Mouse (Mus musculus) heart, embryonic 16.5 days (tissue): ENCODE results near the gene Banf2. TPM values are rescaled to one million over a fixed set of nuclear protein-coding genes. Genes with fewer than 3 reads are reported as not detected.

Source experiments
- ATAC-seq: fragments of 200-750 bp; cut with Nextera tagmentation; replicated peaks from 2 replicates; pipeline ENCODE4 v1.8.0; 2017; ENCODE audit warnings: moderate number of reproducible peaks; ENCODE audit not compliant: insufficient read depth, low FRiP score; ENCODE audit errors: extremely low read depth
- H3K27ac ChIP-seq: fragments of 300-500 bp; sonication (generic); 2 replicates; pipeline ENCODE4 v1.5.1; 2014; ENCODE audit warnings: mild to moderate bottlenecking, low read length, control low read depth, moderate library complexity
- H3K27me3 ChIP-seq: fragments of 300-500 bp; sonication (generic); 2 replicates; pipeline ENCODE4 v1.6.1; 2014; ENCODE audit warnings: low read length, mixed read lengths; ENCODE audit not compliant: control insufficient read depth, insufficient read depth
- H3K36me3 ChIP-seq: fragments of 300-500 bp; sonication (generic); 2 replicates; pipeline ENCODE4 v1.6.1; 2014; ENCODE audit not compliant: control insufficient read depth, insufficient read depth
- H3K4me1 ChIP-seq: fragments of 300-500 bp; sonication (generic); 2 replicates; pipeline ENCODE4 v1.6.1; 2014; ENCODE audit warnings: low read length, mixed read lengths; ENCODE audit not compliant: control insufficient read depth, insufficient read depth
- H3K4me2 ChIP-seq: fragments of 300-500 bp; sonication (generic); 2 replicates; pipeline ENCODE4 v1.6.1; 2014; ENCODE audit warnings: low read depth, mild to moderate bottlenecking, control low read depth, low read length
- H3K4me3 ChIP-seq: fragments of 300-500 bp; sonication (generic); 2 replicates; pipeline ENCODE4 v1.5.1; 2014; ENCODE audit warnings: mild to moderate bottlenecking, control low read depth, low read length
- H3K9ac ChIP-seq: fragments of 300-500 bp; sonication (generic); 2 replicates; pipeline ENCODE4 v1.6.1; 2014; ENCODE audit warnings: low read length, control low read depth
- H3K9me3 ChIP-seq: fragments of 300-500 bp; sonication (generic); replicated peaks from 2 replicates; pipeline ENCODE4 v1.6.1; 2016; ENCODE audit warnings: low read length; ENCODE audit not compliant: control insufficient read depth
- WGBS: fragments of 180-500 bp; shearing (Covaris S2); extraction: QIAGEN DNeasy Blood & Tissue Kit; methylation state at CpG from one replicate; pipeline ENCODE4 v1.1.7; 2014; 5-methylcytosine and 5-hydroxymethylcytosine counted together
- polyA plus RNA-seq: library from polyadenylated mRNA; unstranded; fragments of >200 nt; fragmentation: Nextera tagmentation; extraction: Ambion mirVana; gene quantifications from 2 replicates; pipeline ENCODE4 v1.2.1, GENCODE M21; 2015

Gene Banf2
- polyA plus RNA-seq, 1 experiment from 2014 or later: not detected

- no peak overlapping the region for H3K9ac ChIP-seq
- H3K4me1 ChIP-seq: peaks cover 7% of the 10 kb centered on the region; the same call in 1 of the 2 replicates
- H3K27me3 ChIP-seq: no peaks in the 10 kb centered on the region
- H3K36me3 ChIP-seq: no peaks in the 10 kb centered on the region
- no peaks in the 10 kb centered on the region for H3K9me3 ChIP-seq
- H3K4me2 ChIP-seq: no peak overlapping the region
- WGBS: 55% methylated on average over 7 of the region's 7 CpGs
- no peak overlapping the region for H3K27ac ChIP-seq
- H3K4me3 ChIP-seq: no peak overlapping the region
- ATAC-seq: no peak
Measured at GRCm38 (mm10) chr2:144072642-144073041, 39.8 kb downstream of the Banf2 start.

DNA sequence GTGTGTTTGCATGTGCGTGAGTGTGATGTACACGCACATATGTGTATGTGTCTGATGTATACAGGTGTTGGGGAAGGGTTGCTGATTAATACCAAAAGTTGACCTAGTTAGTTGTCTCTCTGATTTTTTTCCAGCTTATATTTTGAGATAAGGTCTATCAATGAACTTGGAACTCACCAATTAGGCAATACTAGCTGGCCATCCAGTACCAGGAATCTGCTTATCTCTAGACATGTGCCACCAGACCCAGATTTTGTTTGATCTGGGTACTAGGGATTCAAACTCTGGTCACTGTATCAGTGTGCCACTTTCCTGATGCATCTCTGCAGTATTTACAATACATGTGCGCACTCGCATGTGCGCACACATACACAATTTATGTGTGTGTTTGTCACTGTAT lies 41.2 kb downstream of the Banf2 start:
- no peak overlapping the region for H3K4me2 ChIP-seq
- peaks cover 5% of the 10 kb centered on the region; the same call in 1 of the 2 replicates for H3K4me1 ChIP-seq
- no peak overlapping the region for H3K9ac ChIP-seq
- no peaks in the 10 kb centered on the region for H3K27me3 ChIP-seq
- H3K27ac ChIP-seq: no peak overlapping the region
- 95% methylated on average over 5 of the region's 5 CpGs for WGBS
- H3K36me3 ChIP-seq: no peaks in the 10 kb centered on the region
- ATAC-seq: no peak
- no peak overlapping the region for H3K4me3 ChIP-seq
- no peaks in the 10 kb centered on the region for H3K9me3 ChIP-seq

- no peak overlapping the region for H3K4me2 ChIP-seq
- WGBS: 53% methylated on average over 2 of the region's 2 CpGs
Measured at GRCm38 (mm10) chr2:144076625-144077024, 43.8 kb downstream of the Banf2 start.

GRCm38 (mm10) chr2:144078897-144079296 lies 46.0 kb downstream of the Banf2 start:
- H3K27me3 ChIP-seq: no peaks in the 10 kb centered on the region
- H3K9ac ChIP-seq: no peak overlapping the region
- no peaks in the 10 kb centered on the region for H3K9me3 ChIP-seq
- no peaks in the 10 kb centered on the region for H3K36me3 ChIP-seq
- no peak overlapping the region for H3K27ac ChIP-seq
- H3K4me1 ChIP-seq: no peaks in the 10 kb centered on the region
- WGBS: 75% methylated on average over 3 of the region's 3 CpGs
- no peak overlapping the region for H3K4me2 ChIP-seq
- ATAC-seq: no peak
- no peak overlapping the region for H3K4me3 ChIP-seq

More at GRCm38 (mm10) chr2:144076625-144077024, 43.8 kb downstream of the Banf2 start:
- Histone ChIP-seq H3K27me3 (no peaks in the 10 kb centered on the region), H3K9ac (no peak overlapping the region), H3K9me3 (no peaks in the 10 kb centered on the region), H3K27ac (no peak overlapping the region), H3K36me3 (no peaks in the 10 kb centered on the region), H3K4me1 (no peaks in the 10 kb centered on the region), H3K4me3 (no peak overlapping the region)
- ATAC-seq: 0 out of 2 replicates have a peak, but pooled peaks have one; percentile 47

GRCm38 (mm10) chr2:144086183-144086847 lies 53.5 kb downstream of the Banf2 start:
- Histone ChIP-seq H3K9me3 (no peaks in the 10 kb centered on the region), H3K27ac (peak overlapping the region; percentile 75), H3K4me1 (no peaks in the 10 kb centered on the region), H3K4me2 (peak overlapping the region; percentile 23; the same call in 1 of the 2 replicates), H3K27me3 (no peaks in the 10 kb centered on the region), H3K9ac (0 out of 2 replicates have a peak overlapping the region, but pooled peaks have one; percentile 26), H3K36me3 (no peaks in the 10 kb centered on the region), H3K4me3 (no peak overlapping the region)
- ATAC-seq: peak; percentile 76
- 37% methylated on average over 18 of the region's 18 CpGs for WGBS

GRCm38 (mm10) chr2:144087899-144088584 lies 55.2 kb downstream of the Banf2 start:
- H3K9me3 ChIP-seq: no peaks in the 10 kb centered on the region
- H3K27me3 ChIP-seq: no peaks in the 10 kb centered on the region
- no peak overlapping the region for H3K4me2 ChIP-seq
- no peak overlapping the region for H3K9ac ChIP-seq
- no peak for ATAC-seq
- H3K27ac ChIP-seq: no peak overlapping the region
- H3K36me3 ChIP-seq: no peaks in the 10 kb centered on the region
- no peak overlapping the region for H3K4me3 ChIP-seq
- H3K4me1 ChIP-seq: no peaks in the 10 kb centered on the region
- 31% methylated on average over 9 of the region's 9 CpGs for WGBS

- Histone ChIP-seq H3K9ac (no peak overlapping the region), H3K4me3 (no peak overlapping the region), H3K27ac (no peak overlapping the region), H3K4me2 (no peak overlapping the region), H3K9me3 (no peaks in the 10 kb centered on the region), H3K4me1 (no peaks in the 10 kb centered on the region), H3K27me3 (no peaks in the 10 kb centered on the region), H3K36me3 (no peaks in the 10 kb centered on the region)
- 81% methylated on average over 4 of the region's 4 CpGs for WGBS
- ATAC-seq: no peak
Measured at GRCm38 (mm10) chr2:144092767-144093166, 59.9 kb downstream of the Banf2 start.

GRCm38 (mm10) chr2:144094721-144095120 lies 61.9 kb downstream of the Banf2 start:
- Histone ChIP-seq H3K27ac (no peak overlapping the region), H3K4me1 (no peaks in the 10 kb centered on the region), H3K36me3 (no peaks in the 10 kb centered on the region), H3K9ac (no peak overlapping the region), H3K4me2 (no peak overlapping the region), H3K4me3 (no peak overlapping the region), H3K27me3 (no peaks in the 10 kb centered on the region), H3K9me3 (no peaks in the 10 kb centered on the region)
- ATAC-seq: no peak
- WGBS: 81% methylated on average over 1 of the region's 1 CpGs

- peak; percentile 87 for ATAC-seq
- H3K27me3 ChIP-seq: peaks cover 5% of the 10 kb centered on the region; the same call in 1 of the 2 replicates
- H3K4me1 ChIP-seq: peaks cover 6% of the 10 kb centered on the region
- H3K9ac ChIP-seq: no peak overlapping the region
- H3K9me3 ChIP-seq: no peaks in the 10 kb centered on the region
- peak overlapping the region; percentile 19; the same call in 1 of the 2 replicates for H3K4me2 ChIP-seq
- WGBS: 49% methylated on average over 13 of the region's 13 CpGs
- no peak overlapping the region for H3K4me3 ChIP-seq
- peak overlapping the region; percentile 64 for H3K27ac ChIP-seq
- H3K36me3 ChIP-seq: no peaks in the 10 kb centered on the region
Measured at GRCm38 (mm10) chr2:144101463-144101961, 68.7 kb downstream of the Banf2 start.
